Mouse (Mus musculus): ENCODE results near the gene Vamp4.
"Not testable (repeated sequence)": the region's sequence is repeated elsewhere in the genome, so short reads cannot be mapped to it uniquely, and the experiment has no call there.

Gene Vamp4

DNA sequence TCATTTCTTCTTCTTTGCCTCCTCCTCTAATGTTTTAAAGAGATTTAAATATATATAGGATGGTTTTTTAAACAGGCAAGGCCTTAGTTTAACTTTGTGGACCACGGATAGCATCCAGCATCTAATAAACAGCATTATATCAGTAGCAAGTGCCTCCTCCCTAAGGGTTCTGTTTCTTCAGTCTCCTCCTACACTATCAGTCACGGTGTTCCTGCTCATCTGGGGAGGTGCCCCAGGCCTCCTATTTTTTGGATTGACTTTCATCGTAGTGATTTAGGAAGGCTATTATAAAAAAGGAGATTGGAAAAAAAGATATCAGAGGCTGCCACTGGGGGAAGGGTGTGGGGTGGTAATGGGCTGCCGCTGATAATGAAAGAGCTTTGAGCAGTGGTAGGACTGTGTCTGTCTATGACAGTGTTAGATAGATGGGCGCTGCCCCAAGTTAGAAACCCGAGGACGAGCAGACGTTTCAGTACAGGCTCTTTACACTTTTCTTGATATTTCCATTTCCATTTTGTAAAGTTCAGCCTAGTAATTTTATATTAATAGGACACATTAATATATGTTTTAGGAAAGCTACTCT, 20.2 kb downstream of the Vamp4 start:
- DNase-seq, result no peak

DNA sequence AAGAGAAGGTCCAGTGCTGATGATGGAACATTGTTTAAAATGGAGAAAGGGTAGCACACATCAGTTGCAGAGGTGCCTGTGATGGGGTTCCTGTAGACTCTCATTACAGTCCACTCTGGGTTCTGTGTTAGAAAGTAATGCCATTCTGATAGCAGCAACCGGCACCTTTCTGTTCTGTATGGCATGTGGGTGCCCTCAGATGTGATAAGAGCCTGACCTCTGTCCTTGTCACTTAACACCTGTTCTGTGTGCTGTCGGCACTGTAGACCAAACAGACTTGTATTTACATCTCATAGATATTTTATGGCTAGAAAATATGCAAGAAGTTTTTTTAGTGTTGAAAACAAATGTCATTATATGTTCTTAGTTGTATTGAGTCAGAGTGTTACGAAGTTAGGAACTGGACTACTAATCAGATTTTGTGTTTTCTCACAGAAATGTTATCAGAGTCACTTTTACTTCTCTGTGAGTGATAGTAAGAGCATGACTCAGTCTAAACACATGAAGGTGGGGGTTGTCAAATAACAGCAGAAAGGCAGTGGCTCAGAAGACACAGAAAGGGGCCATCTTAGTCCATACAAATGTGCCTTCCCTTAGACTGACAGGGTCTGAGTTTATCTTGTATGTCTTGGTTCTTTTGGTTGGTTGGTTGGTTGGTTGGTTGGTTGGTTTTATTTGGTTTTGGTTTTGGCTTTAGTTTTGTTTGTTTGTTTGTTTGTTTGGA, 27.2 kb downstream of the Vamp4 start:
- DNase-seq, result no peak

DNA sequence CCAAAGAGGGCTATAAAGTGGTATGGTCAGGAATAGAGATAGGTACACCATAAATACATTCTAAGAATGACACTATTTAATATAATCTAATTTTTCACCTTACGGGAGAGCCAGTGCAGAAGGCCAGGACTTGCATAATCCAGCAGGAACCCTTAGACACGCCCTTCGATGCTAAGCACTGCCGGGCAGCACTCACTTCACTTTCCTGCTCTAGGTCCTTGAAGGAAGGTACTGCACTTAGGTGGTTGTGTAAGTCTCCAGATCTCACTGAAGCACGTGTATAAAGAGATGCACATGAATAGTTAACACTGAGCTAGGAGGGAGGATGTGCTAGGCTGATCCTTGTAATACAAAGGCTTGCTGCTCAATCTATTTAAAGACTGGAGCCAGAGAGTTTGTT, 29.3 kb downstream of the Vamp4 start:
- no peak for DNase-seq

GRCm38 (mm10) chr1:162601288-162601687, 31.0 kb downstream of the Vamp4 start:
- no peak for DNase-seq

GRCm38 (mm10) chr1:162608127-162608526, 37.8 kb downstream of the Vamp4 start:
- no peak for DNase-seq

GRCm38 (mm10) chr1:162609633-162610250, 39.4 kb downstream of the Vamp4 start:
- DNase-seq, result no peak

- no peak for DNase-seq
These were observed 40.9 kb downstream of the Vamp4 start for GRCm38 (mm10) chr1:162611191-162611590.

GRCm38 (mm10) chr1:162615511-162615910, 45.2 kb downstream of the Vamp4 start:
- DNase-seq, result no peak

- no peak for DNase-seq
These were observed 50.2 kb downstream of the Vamp4 start for GRCm38 (mm10) chr1:162620487-162620886.

DNA sequence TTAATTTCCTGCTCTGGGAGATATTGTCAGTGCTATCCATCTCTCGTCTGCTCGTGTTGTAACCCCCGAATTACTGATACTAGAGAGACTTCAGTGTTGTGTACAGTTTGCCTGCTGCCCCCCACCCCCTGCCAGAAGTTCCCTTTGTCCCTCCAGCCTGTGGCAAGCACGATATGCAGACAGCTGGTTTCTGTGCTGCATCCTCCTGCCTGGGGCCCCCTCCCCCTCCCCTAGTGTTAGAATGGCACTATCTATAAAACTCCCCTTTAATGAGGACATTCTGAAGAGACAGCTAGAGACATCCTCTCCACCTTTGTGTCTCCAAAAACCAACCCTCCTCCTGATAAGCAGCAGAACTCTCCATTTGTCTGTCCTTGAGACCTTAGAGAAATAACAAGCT, 53.6 kb downstream of the Vamp4 start:
- DNase-seq, result no peak

- DNase-seq, result no peak
These were observed 54.9 kb downstream of the Vamp4 start for GRCm38 (mm10) chr1:162625229-162625628.

GRCm38 (mm10) chr1:162627821-162628220, 57.5 kb downstream of the Vamp4 start:
- DNase-seq, result peak; percentile 53 to 78

DNA sequence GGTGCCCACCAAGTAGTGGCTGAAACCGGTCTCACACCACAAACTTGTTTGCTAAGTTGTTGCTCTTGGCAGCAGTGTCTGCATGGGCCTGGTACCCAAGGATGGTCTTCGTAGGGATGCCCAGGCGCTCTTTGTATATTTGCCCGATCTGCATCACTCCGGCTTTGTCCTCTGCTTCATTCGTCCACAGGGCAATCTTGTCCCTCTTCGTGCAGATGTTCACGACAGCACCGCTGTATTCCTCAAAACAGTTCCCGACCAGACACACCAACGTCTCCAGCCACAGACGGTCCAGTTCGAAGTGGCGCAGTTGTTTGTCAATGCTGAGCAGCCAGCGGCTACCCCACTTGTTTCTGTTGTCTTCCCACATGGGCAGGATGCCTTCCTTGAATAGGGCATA, 58.0 kb downstream of the Vamp4 start:
- DNase-seq, result not testable (repeated sequence)

- DNase-seq, result not testable (repeated sequence)
These were observed 65.1 kb downstream of the Vamp4 start for GRCm38 (mm10) chr1:162635291-162635931.

DNA sequence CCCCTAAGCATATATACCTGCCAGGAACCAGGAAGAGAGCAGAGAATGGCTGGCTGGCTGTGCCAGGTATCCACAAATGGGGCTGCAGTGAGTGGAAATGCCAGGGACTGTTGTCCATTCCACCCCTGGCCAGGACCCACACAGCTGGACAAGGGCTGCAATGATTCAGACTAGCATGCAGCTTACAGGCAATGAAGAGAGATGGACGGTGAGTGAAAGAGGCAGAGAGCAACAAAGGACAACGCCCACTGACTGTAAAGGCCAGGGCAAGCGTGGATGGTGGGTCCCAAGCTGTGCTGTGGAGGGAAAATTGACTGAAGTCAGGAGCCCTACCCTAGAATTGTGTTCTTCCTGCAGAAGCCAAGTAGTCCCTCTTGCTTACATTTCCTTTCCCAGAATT, 66.2 kb downstream of the Vamp4 start:
- DNase-seq, result no peak

GRCm38 (mm10) chr1:162638535-162638934, 68.2 kb downstream of the Vamp4 start:
- no peak for DNase-seq

- DNase-seq, result no peak
These were observed 68.9 kb downstream of the Vamp4 start, which contains the start of gene Myoc for GRCm38 (mm10) chr1:162639051-162639750. Gene Myoc (plus strand): TSS chr1:162639155.

DNA sequence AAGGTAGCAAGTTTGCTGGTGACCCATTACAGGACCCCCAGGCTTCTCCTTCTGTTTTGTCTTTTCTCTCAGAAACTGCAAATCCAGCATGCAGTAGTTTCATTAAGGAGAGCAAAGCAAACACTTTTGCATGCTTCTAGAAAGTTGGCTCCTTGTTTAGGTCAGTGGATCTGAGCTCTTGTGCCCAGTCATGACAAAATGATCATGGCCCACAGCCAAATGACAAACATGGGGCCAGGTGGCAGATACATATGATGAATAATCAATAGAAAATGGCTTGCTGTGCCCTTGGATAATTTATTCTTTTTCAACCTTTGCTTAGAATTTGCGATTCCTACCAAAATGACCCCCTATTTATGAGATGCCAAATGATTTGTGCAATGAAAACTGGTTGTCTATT, 69.5 kb downstream of the Vamp4 start:
- no peak for DNase-seq

GRCm38 (mm10) chr1:162642591-162642990, 72.3 kb downstream of the Vamp4 start:
- no peak for DNase-seq

GRCm38 (mm10) chr1:162643752-162644151, 73.4 kb downstream of the Vamp4 start:
- peak; percentile 14 to 70 for DNase-seq

GRCm38 (mm10) chr1:162646083-162646686, 75.9 kb downstream of the Vamp4 start:
- no peak for DNase-seq

DNA sequence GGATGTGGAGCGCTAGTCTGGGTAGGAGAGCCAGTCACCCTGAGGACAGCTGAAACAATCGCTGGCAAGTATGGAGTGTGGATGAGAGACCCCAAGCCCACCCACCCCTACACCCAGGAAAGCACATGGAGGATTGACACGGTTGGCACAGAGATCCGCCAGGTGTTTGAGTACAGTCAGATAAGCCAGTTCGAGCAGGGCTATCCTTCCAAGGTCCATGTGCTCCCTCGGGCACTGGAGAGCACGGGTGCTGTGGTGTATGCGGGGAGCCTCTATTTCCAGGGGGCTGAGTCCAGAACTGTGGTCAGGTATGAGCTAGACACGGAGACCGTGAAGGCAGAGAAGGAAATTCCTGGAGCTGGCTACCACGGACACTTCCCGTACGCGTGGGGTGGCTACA, 78.1 kb downstream of the Vamp4 start:
- DNase-seq, result peak in 1 of 2 experiments; percentile 28
